Mouse (Mus musculus) brown adipose tissue, adult 24 weeks (tissue): ENCODE results near the gene Olfr212. TPM values are rescaled to one million over a fixed set of nuclear protein-coding genes. Genes with fewer than 3 reads are reported as not detected.

Experiments
- H3K27ac ChIP-seq: fragments of 200-500 bp; replicated peaks from 2 replicates; pipeline ENCODE4 v1.5.1; 2012; ENCODE audit warnings: low read depth, mild to moderate bottlenecking, low read length
- H3K4me1 ChIP-seq: fragments of 200-500 bp; 2 replicates; pipeline ENCODE4 v1.6.1; 2012; ENCODE audit warnings: low read length, mixed read lengths; ENCODE audit not compliant: control insufficient read depth, insufficient read depth, insufficient read length
- H3K4me3 ChIP-seq: fragments of 200-500 bp; 2 replicates; pipeline ENCODE4 v1.5.1; 2012; ENCODE audit warnings: low read depth, mild to moderate bottlenecking, low read length, moderate library complexity; ENCODE audit not compliant: insufficient read depth
- polyA plus RNA-seq: library from polyadenylated mRNA; stranded (reverse); fragments of >200 nt; gene quantifications from 2 replicates; pipeline ENCODE4 v1.2.4, GENCODE M21; 2012; ENCODE audit not compliant: missing spikeins, insufficient read depth, insufficient read length

Olfr212 gene
- polyA plus RNA-seq, 1 experiment, result not detected

GRCm38 (mm10) chr6:116554952-116555351 is 48.6 kb downstream of the Olfr212 start:
- Histone ChIP-seq H3K4me3 (no peak overlapping the region), H3K27ac (no peak overlapping the region), H3K4me1 (no peaks in the 10 kb centered on the region)

Other genes with a start within 250 kb of the Olfr212 start
- not detected in 2 replicates for gene Zfand4, start 242.3 kb upstream of the Olfr212 start, polyA plus RNA-seq
- 22.2 and 33.3 TPM in 2 replicates for gene March8, start 168.5 kb upstream of the Olfr212 start, polyA plus RNA-seq
- 1.3 and 2.8 TPM in 2 replicates for gene Alox5, start 45.3 kb upstream of the Olfr212 start, polyA plus RNA-seq
- gene Olfr211, start 17.4 kb upstream of the Olfr212 start, polyA plus RNA-seq, result not detected in 2 replicates
- gene Olfr213, start 31.9 kb downstream of the Olfr212 start, polyA plus RNA-seq, result not detected in 2 replicates
- gene Gm5580, start 44.6 kb downstream of the Olfr212 start, polyA plus RNA-seq, result not detected in 2 replicates
- not detected in 2 replicates for gene Olfr214, start 47.7 kb downstream of the Olfr212 start, polyA plus RNA-seq
- gene Olfr215, start 77.7 kb downstream of the Olfr212 start, polyA plus RNA-seq, result not detected in 2 replicates
- 10.3 and 10.9 TPM in 2 replicates for gene Zfp422, start 122.5 kb downstream of the Olfr212 start, polyA plus RNA-seq
- gene Depp1, start 144.1 kb downstream of the Olfr212 start, polyA plus RNA-seq, result 39.6 and 45.2 TPM in 2 replicates
- 3.6 and 4.2 TPM in 2 replicates for gene Rassf4, start 167.4 kb downstream of the Olfr212 start, polyA plus RNA-seq
- not detected in 2 replicates for gene Tmem72, start 210.4 kb downstream of the Olfr212 start, polyA plus RNA-seq